Mouse (Mus musculus) telencephalon, adult 2 months (tissue): ENCODE results near the gene Pramel3.
"Not testable (repeated sequence)": the region's sequence is repeated elsewhere in the genome, so short reads cannot be mapped to it uniquely, and the experiment has no call there.

ENCODE experiments used
- DNase-seq: peaks from one replicate; pipeline ENCODE4 v3.0.0-alpha.2; 2011; ENCODE audit warnings: low read depth, low spot score

Gene Pramel3

GRCm38 (mm10) chrX:135302007-135302406 is at the start of gene Pramel3:
TSS of gene Pramel3 (plus strand) at chrX:135302307.
- not testable (repeated sequence) for DNase-seq

DNA sequence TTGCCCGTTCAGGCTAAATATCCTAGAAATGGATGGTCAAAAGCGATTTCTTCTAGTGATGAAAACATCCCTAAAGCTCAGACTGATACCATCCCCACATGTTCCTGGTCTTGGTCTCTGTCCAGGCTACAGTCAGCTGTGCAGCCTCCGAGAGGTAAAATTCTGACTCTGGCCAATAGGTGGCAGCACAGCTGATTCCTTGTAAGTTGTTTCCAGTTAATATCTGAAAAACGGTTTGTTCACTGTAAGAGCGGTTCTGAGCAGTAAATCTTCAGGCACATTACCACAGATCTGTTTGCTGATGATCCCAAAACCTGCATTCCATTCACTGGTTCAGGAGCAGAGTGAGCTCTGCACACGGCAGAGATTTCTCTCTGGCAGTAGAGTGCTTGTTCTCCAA is 58.6 kb downstream of the Pramel3 start:
- not testable (repeated sequence) for DNase-seq

- not testable (repeated sequence) for DNase-seq
Observed at GRCm38 (mm10) chrX:135361943-135362342, 59.8 kb downstream of the Pramel3 start.
